Mouse (Mus musculus) bone marrow, adult 2 months (tissue): Measurements from ENCODE around the gene Eif3b. TPM values are rescaled to one million over a fixed set of nuclear protein-coding genes. Genes with fewer than 3 reads are reported as not detected.
"Not testable (repeated sequence)": the region's sequence is repeated elsewhere in the genome, so short reads cannot be mapped to it uniquely, and the experiment has no call there.

Experiments used
- H3K27ac ChIP-seq: fragments of 200-500 bp; 2 replicates; pipeline ENCODE4 v1.5.1; 2012; ENCODE audit warnings: low read depth, mild to moderate bottlenecking, control low read depth, inconsistent platforms, low read length; ENCODE audit not compliant: control insufficient read depth, poor library complexity, insufficient read depth
- H3K4me1 ChIP-seq: fragments of 200-500 bp; 2 replicates; pipeline ENCODE4 v1.6.1; 2011; ENCODE audit warnings: low read length; ENCODE audit not compliant: control insufficient read depth, insufficient read depth
- H3K4me3 ChIP-seq: fragments of 200-500 bp; replicated peaks from 2 replicates; pipeline ENCODE3; 2011; ENCODE audit warnings: mild to moderate bottlenecking, low read depth, low read length, control low read depth; ENCODE audit not compliant: control insufficient read depth
- CTCF ChIP-seq: fragments of 200-500 bp; IDR thresholded peaks from 2 replicates; pipeline ENCODE4 v1.5.1; 2011; ENCODE audit warnings: low read length, control low read depth; ENCODE audit not compliant: control insufficient read depth, insufficient read depth
- POLR2A ChIP-seq: fragments of 200-500 bp; IDR thresholded peaks from 2 replicates; pipeline ENCODE4 v1.6.1; 2011; ENCODE audit warnings: low read depth, mild to moderate bottlenecking, control low read depth, low read length, borderline replicate concordance; ENCODE audit not compliant: control insufficient read depth
- WGBS: fragments of 180-500 bp; shearing (Covaris S2); methylation state at CpG from one replicate; pipeline ENCODE4 v1.1.7; 2018; 5-methylcytosine and 5-hydroxymethylcytosine counted together
- polyA plus RNA-seq: library from polyadenylated mRNA; stranded (reverse); fragments of >200 nt; gene quantifications from 2 replicates; pipeline ENCODE4 v1.2.4, GENCODE M21; 2011; ENCODE audit warnings: low replicate concordance; ENCODE audit not compliant: missing spikeins, insufficient read depth, insufficient read length

The Eif3b gene
- polyA plus RNA-seq, 1 experiment, result 90.3 TPM

DNA sequence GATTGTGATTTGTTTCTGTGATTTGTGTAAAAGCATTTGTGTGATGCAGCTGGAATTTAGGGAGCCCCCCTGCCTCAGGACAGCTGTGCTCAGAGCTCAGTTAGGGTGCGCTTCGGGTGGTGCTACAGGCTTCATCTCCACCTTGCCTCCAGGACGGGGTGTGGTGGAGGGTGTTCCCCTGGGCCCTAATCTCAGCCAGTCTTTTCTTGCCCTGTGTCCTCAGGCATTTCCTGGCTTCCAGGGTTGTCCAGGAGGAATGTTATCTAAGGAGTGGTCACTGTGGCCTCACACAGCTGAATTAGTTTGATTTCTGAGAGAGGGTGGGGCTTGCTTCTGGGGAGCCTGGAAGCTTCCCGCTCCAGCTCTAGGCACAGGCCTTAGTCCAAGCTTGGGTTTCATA, 24.9 kb downstream of the Eif3b start:
- no peak overlapping the region for H3K27ac ChIP-seq
- H3K4me3 ChIP-seq, result no peak overlapping the region
- TF ChIP-seq CTCF, result no peak
- no peak for TF ChIP-seq POLR2A
- WGBS, result 89% methylated on average over 4 of the region's 4 CpGs
- H3K4me1 ChIP-seq, result no peaks in the 10 kb centered on the region

DNA sequence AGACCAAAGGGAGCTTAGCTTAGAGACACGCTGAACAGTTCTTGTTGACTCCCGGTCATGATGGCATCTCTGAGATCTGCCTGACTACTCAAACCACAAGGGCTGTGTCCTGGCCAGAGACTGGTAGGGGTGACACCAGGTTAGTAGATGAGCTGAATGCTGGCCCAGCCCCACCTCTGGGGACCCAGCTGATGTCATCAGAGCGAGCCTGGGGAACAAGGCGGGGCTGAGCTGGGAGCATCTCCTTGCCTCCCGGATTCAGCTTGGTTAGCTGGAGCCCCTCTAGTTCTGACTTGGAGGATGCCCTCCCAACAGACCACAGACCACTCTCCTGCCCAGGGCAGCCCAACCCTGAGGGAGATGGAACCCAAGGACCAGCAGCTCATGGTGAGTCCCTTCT, 26.2 kb downstream of the Eif3b start, which contains the start of gene Gm4869:
Gm4869 (plus strand) TSS at position 301 of the 400 bp plus-strand sequence.
- 79% methylated on average over 5 of the region's 5 CpGs for WGBS
- no peak within 1 kb of the TSS for H3K4me3 ChIP-seq
- H3K27ac ChIP-seq, result no peak within 1 kb of the TSS; the same call in 1 of the 2 replicates
- H3K4me1 ChIP-seq, result no peaks in the 10 kb centered on the region
- no peak for TF ChIP-seq CTCF
- no peak for TF ChIP-seq POLR2A

DNA sequence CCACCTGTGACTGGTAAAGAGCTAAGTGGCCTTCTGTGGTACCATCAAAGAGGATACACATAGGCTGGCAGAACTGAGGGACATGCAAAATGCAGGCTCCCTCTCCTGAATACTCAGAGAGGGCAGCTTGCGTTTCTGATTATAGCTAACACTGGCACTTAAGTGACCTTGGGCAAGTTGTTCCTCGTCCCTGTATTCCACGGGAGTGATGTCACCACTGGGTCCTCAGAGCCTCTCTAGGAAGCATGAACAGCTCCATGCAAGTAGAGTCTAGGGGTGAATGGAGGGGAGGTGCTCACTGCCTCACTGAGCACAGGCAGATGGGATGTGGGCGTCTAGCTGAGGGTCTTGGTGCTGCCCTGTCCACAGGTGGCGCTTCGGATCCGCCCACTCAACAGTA, 26.9 kb downstream of the Eif3b start:
- H3K27ac ChIP-seq, result no peak overlapping the region
- H3K4me1 ChIP-seq, result no peaks in the 10 kb centered on the region
- WGBS, result 69% methylated on average over 7 of the region's 7 CpGs
- TF ChIP-seq POLR2A (no peak), CTCF (no peak)
- H3K4me3 ChIP-seq, result no peak overlapping the region

DNA sequence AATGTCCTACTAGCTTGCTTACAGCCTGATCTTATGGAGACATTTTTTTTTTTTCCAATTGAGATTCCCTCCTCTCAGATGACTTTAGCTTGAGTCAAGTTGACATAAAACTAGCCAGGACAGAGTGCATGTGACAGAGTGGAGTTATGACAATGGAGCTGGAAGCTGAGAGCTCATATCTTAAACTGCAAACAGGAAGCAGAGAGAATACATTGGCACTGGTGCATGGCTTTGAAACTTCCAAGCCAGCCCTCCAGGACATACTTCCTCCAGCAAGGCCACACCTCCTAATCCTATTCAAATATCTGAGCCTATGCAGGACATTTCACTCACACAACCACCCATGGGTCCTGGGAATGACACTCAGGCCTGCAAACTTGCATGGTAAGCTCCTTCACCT, 35.4 kb downstream of the Eif3b start:
- Histone ChIP-seq H3K27ac (no peak overlapping the region), H3K4me1 (no peaks in the 10 kb centered on the region), H3K4me3 (no peak overlapping the region)
- TF ChIP-seq CTCF (no peak), POLR2A (no peak)

DNA sequence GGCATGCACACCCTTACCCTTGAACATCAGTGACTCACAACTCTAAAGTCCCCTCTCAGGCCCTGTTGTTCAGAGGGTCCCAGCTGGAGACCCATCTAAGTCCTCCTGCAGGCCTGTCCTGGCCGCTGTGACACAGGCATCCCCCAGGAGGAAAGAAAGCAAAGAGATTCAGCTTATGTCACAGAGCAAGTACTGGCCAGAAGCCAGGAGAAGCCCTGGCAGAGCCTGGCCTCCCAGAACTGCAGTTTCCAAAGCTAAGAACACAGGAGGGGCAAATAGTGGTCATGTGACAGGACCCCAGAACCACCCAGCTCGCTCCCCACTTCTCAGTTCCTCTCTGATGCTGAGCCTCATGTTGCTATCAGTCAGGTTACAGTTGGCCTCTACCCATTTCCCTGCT, 36.3 kb downstream of the Eif3b start:
- Histone ChIP-seq H3K4me3 (no peak overlapping the region), H3K4me1 (no peaks in the 10 kb centered on the region), H3K27ac (no peak overlapping the region)
- WGBS, result 68% methylated on average over 2 of the region's 2 CpGs
- no peak for TF ChIP-seq CTCF
- TF ChIP-seq POLR2A, result no peak

DNA sequence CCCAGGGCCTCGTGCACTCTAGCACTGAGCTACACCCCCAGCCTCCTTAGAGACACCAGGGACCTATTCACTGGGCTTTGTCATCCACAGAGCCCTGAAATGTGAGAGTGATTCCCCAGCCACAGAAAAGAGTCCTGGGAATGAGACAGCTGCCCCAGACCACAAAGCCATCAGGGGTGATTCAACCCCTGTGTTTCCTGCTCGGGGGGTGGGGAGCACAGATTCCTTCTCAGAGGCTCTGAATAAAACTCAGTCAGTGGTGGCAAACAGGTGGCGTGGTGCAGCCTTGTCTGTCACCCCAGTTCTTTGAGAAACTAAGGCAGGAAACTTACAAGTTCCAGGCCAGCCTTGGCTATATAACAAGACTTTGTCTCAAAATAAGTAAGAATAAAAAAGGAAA, 42.3 kb downstream of the Eif3b start:
- no peak for TF ChIP-seq POLR2A
- no peak for TF ChIP-seq CTCF
- no peak overlapping the region for H3K4me3 ChIP-seq
- WGBS, result 76% methylated on average over 3 of the region's 3 CpGs
- no peak overlapping the region for H3K27ac ChIP-seq
- H3K4me1 ChIP-seq, result no peaks in the 10 kb centered on the region

DNA sequence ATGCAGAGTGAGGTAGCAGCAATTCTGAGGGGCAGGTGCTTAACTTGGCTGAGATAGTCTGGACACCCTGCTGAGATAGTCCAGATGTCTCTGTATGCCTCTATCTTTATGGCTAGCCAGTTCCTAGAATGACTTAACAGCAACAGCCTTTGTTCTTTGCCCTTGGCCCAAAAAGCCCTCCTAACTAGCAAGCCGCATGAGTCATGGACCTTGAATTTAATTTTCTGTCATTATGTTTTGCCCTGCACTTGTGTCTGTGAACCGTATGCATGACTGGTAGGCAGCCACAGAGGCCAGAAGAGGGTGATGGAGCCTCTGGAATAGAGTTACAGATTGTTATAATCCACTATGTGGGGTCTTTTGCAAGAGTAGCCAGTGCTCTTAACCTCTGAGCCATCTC, 44.0 kb downstream of the Eif3b start:
- H3K4me3 ChIP-seq, H3K4me1 ChIP-seq, H3K27ac ChIP-seq: not testable (repeated sequence)
- 83% methylated on average over 2 of the region's 2 CpGs for WGBS

DNA sequence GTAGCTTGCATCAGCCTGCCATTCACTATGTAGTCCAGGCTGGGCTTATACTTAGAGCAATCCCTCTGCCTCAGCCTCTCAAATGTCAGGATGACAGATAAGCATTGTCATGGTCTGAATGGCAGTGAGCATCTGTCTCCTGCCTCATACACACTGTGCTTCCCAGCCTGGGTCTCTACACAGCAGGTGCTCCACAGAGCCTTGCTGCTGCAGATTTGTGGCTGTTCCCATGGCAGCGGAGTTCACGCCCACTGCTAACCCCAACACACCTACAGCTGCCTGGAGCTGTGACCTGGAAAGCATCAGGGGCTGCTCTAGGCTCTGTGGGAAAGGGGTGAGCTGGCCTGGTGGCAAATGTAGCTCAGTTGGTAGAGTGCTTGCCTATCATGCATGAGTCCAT, 45.8 kb downstream of the Eif3b start:
- WGBS, result 77% methylated on average over 2 of the region's 2 CpGs
- H3K4me1 ChIP-seq, result no peaks in the 10 kb centered on the region
- no peak overlapping the region for H3K4me3 ChIP-seq
- H3K27ac ChIP-seq, result no peak overlapping the region
- no peak for TF ChIP-seq POLR2A
- TF ChIP-seq CTCF, result no peak

DNA sequence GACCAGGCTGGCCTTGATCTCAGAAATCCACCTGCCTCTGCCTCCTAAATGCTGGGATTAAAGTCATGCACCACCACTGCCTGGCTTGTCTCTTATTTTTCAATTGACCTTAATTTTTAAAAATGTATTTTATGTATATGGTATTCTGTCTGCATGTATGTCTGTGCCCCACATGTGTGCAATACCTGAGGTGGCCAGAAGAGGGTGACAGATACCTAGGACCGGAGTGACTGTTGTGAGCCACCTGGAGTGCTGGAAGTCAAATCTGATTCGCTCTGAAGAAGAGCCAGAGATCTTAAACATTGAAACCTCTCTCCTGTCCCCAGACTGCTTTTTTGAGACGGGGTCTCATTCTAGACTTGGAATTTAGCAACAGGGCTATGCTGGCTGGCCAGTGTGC, 53.2 kb downstream of the Eif3b start:
- no peak overlapping the region for H3K4me3 ChIP-seq
- TF ChIP-seq POLR2A (no peak), CTCF (peak; percentile 76)
- H3K4me1 ChIP-seq, result no peaks in the 10 kb centered on the region
- WGBS, result 75% methylated on average over 3 of the region's 3 CpGs
- no peak overlapping the region for H3K27ac ChIP-seq

DNA sequence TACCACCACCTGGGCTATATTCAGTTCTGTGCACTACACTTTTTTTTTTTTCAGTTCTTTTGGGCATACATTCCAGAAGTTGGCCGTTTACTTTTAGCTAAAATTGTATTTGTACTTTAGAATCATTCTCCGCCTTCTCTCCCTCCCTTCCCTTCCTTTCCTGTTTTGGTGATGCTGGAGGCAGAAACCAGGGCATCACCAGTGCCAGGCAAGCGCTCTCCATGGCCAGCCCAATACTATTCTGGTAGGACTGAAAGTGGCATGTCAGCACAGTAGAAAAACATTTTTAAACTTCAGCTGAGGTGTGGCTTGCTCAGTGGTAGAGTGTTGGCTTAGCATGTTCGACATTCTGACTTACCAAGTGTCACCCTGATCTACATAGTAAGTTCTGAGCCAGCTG, 62.3 kb downstream of the Eif3b start:
- Histone ChIP-seq H3K4me3 (no peak overlapping the region), H3K4me1 (no peaks in the 10 kb centered on the region), H3K27ac (no peak overlapping the region)
- no peak for TF ChIP-seq CTCF
- no peak for TF ChIP-seq POLR2A
- WGBS, result 67% methylated on average over 4 of the region's 4 CpGs
